Mouse (Mus musculus): ENCODE data around the gene Opcml.

GRCm38 (mm10) chr9:28752908-28753307 is 962.3 kb downstream of the Opcml start:
- no peak for TF ChIP-seq CTCF (IDR thresholded peaks at IDR 0.05)
- no peak for TF ChIP-seq EP300 (IDR thresholded peaks at IDR 0.05; ENCODE audit: insufficient read depth, low read depth, low read length)
